Mouse (Mus musculus) forebrain, embryonic 16.5 days (tissue): ENCODE data around the gene Ccdc167. TPM values are rescaled to one million over a fixed set of nuclear protein-coding genes. Genes with fewer than 3 reads are reported as not detected.

Source experiments
- polyA plus RNA-seq: library from polyadenylated mRNA; unstranded; fragments of >200 nt; fragmentation: Nextera tagmentation; extraction: Ambion mirVana; gene quantifications from 2 replicates; pipeline ENCODE4 v1.2.1, GENCODE M21; 2015

Ccdc167 gene
- polyA plus RNA-seq, 1 experiment from 2014 or later, result 11.6 TPM

Other genes starting within 250 kb of the Ccdc167 start
- gene Pim1, start 226.3 kb downstream of the Ccdc167 start, polyA plus RNA-seq, result 11.4 and 11.8 TPM in 2 replicates
- not detected in 2 replicates for gene Gm17657, start 167.4 kb downstream of the Ccdc167 start, polyA plus RNA-seq
- gene Tbc1d22b, start 167.3 kb downstream of the Ccdc167 start, polyA plus RNA-seq, result 22.0 and 25.9 TPM in 2 replicates
- 0.50 and 1.1 TPM in 2 replicates for gene Tmem217, start 164.7 kb downstream of the Ccdc167 start, polyA plus RNA-seq
- 103 and 104 TPM in 2 replicates for gene Rnf8, start 102.3 kb downstream of the Ccdc167 start, polyA plus RNA-seq
- 2.3 and 2.6 TPM in 2 replicates for gene Gm28043, start 102.2 kb downstream of the Ccdc167 start, polyA plus RNA-seq
- gene Cmtr1, start 56.4 kb downstream of the Ccdc167 start, polyA plus RNA-seq, result 132 and 146 TPM in 2 replicates